Mouse (Mus musculus) myocyte (in vitro differentiated cells): ENCODE measurements around the gene Piga.

ENCODE experiments used
- CEBPB ChIP-seq: IDR thresholded peaks from 2 replicates; pipeline ENCODE4 v1.6.1; 2011; ENCODE audit warnings: mild to moderate bottlenecking, moderate library complexity; ENCODE audit not compliant: poor library complexity, insufficient read depth, severe bottlenecking
- MAX ChIP-seq: IDR thresholded peaks from one replicate; pipeline ENCODE4 v1.6.1; 2011; ENCODE audit warnings: low read depth, mild to moderate bottlenecking, control low read depth
- MYOD1 ChIP-seq, 3 experiments: IDR thresholded peaks; one replicate each; pipeline ENCODE4 v1.6.1; 2011; ENCODE audit warnings: control low read depth in 2 of 3, low read depth in 2 of 3, mild to moderate bottlenecking in 2 of 3, moderate library complexity in 1 of 3; ENCODE audit not compliant: insufficient read length in 2 of 3, control insufficient read depth in 1 of 3
- MYOG ChIP-seq, 3 experiments: IDR thresholded peaks; one replicate each; pipeline ENCODE4 v1.6.1; 2011; ENCODE audit warnings: control low read depth in 2 of 3, low read depth in 2 of 3, mild to moderate bottlenecking in 2 of 3; ENCODE audit not compliant: insufficient read length in 2 of 3, control insufficient read depth in 1 of 3, insufficient read depth in 1 of 3
- POLR2A ChIP-seq: IDR thresholded peaks from one replicate; pipeline ENCODE4 v1.6.1; 2011; ENCODE audit warnings: low read depth, mild to moderate bottlenecking, control low read depth, moderate library complexity; ENCODE audit not compliant: insufficient read length
- POLR2AphosphoS2 ChIP-seq: IDR thresholded peaks from one replicate; pipeline ENCODE4 v1.6.1; 2011; ENCODE audit warnings: low read depth, control low read depth; ENCODE audit not compliant: insufficient read length
- USF1 ChIP-seq: IDR thresholded peaks from one replicate; pipeline ENCODE4 v1.6.1; 2011; ENCODE audit warnings: low read depth, mild to moderate bottlenecking, control low read depth, moderate library complexity

DNA sequence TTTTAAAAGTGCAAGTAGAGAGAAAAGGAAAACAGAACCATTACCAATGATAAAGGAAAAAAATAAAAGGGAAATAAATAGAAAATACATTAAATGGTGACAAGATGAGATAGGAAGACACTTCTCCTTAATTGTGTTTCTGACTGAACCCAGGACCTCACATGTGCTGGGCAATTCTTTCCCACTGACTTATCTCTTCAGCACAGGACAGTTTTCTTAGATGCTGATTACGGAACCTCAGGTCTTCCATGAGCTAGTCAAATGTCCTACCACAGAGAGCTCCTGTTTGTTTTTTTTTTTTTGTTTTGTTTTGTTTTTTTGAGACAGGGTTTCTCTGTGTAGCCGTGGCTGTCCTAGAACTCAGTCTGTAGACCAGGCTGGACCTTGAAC lies 28.1 kb downstream of the Piga start:
- TF ChIP-seq MYOG (IDR thresholded peaks at IDR 0.05; ENCODE audit: control insufficient read depth in 1 of 3, insufficient read depth in 1 of 3, insufficient read length in 2 of 3, low read depth in 2 of 3) = no peak
- no peak for TF ChIP-seq USF1
- no peak for TF ChIP-seq MAX
- TF ChIP-seq POLR2A = no peak
- TF ChIP-seq CEBPB = no peak
- no peak for TF ChIP-seq MYOD1 (IDR thresholded peaks at IDR 0.05; ENCODE audit: control insufficient read depth in 1 of 3, insufficient read length in 2 of 3, low read depth in 2 of 3)
- TF ChIP-seq POLR2AphosphoS2 = no peak
